Mouse (Mus musculus) heart, adult 2 months (tissue): ENCODE data around the gene Trpm3.

Experiments used
- EP300 ChIP-seq: fragments of 200-500 bp; IDR thresholded peaks from 2 replicates; pipeline ENCODE4 v1.6.1; 2011; ENCODE audit warnings: low read depth, low read length, control low read depth; ENCODE audit not compliant: insufficient read depth
- POLR2A ChIP-seq: fragments of 200-500 bp; IDR thresholded peaks from 2 replicates; pipeline ENCODE4 v1.6.1; 2011; ENCODE audit warnings: mild to moderate bottlenecking, low read depth, low read length, control low read depth; ENCODE audit not compliant: insufficient read depth

DNA sequence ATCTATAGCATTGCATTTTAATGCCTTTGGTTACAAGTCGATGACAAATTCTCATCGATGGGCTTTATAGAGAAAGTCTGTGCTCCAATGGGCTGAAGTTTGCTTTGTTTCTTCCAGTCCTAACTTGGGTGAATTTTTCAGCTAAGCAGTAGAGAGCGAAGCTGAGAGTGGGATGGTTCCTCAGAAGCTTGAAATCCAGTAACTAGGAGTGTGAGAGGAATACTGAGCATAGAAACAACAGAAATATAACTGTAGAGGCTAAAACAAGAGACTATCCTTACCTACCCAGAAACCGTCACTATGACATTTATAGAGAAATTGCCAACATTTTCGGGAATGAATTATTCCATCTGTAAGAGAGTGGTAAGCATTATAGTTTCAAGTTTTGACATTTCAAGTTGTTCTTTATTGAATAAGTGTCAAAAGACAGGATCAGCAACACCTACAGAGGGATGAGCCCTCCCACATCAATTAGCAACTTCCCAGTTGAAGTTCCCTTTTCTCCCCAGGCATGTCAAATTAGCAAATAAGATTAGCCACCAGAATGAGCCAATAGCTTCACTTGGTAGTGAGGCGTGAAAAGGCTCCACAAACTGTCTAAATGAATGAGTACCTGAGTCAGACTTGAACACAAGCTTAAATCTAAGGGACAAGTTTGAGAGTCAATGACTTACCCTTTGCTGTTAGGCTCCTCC is 339.6 kb downstream of the Trpm3 start:
- no peak for TF ChIP-seq POLR2A
- TF ChIP-seq EP300 = no peak
